15 mouse cellular contexts compared by ENCODE assay signal in genomic region chr6:54205471-54205870, GRCm38 (mm10).
DNase-seq lines count a peak whose midpoint lies in the region; ATAC-seq and TF ChIP-seq lines count a peak whose summit lies in the region.
"Had no signal": no experiment of that assay in that cellular context is flagged by ENCODE, and none has a peak within 500 bp of the region (broad histone marks: within the 10 kb centered on the region; RNA-seq: fewer than 3 reads in every experiment).

No protein-coding gene starts in this region.

- H3K27ac ChIP-seq in heart, embryonic 13.5 days (replicated peaks): 0 out of 2 replicates have a peak overlapping the region, but pooled peaks have one; percentile 21
- H3K27ac ChIP-seq in heart, embryonic 11.5 days (ENCODE audit: low read depth, low read length): no peak overlapping the region
- peak overlapping the region; percentile 79 for H3K27ac ChIP-seq in midbrain, embryonic 10.5 days (replicated peaks)
- H3K27ac ChIP-seq in midbrain, embryonic 15.5 days: no peak overlapping the region
- H3K27ac ChIP-seq: forebrain, embryonic 12.5 days; heart, embryonic 10.5 days; hindbrain, embryonic 12.5 days; intestine, embryonic 15.5 days had no signal

- TF ChIP-seq CTCF in brain, embryonic 14.5 days (IDR thresholded peaks at IDR 0.05; ENCODE audit: borderline replicate concordance, extremely low read depth, insufficient read depth, insufficient read length): no peak

- no peaks in the 10 kb centered on the region for H3K27me3 ChIP-seq in heart, embryonic 13.5 days (replicated peaks)
- H3K27me3 ChIP-seq in heart, embryonic 11.5 days (ENCODE audit: control insufficient read depth, insufficient read depth, low read length): no peaks in the 10 kb centered on the region
- H3K27me3 ChIP-seq in midbrain, embryonic 10.5 days (ENCODE audit: low read depth, poor library complexity, severe bottlenecking): peaks cover 79% of the 10 kb centered on the region
- H3K27me3 ChIP-seq in midbrain, embryonic 15.5 days (replicated peaks): no peaks in the 10 kb centered on the region; the same call in 1 of the 2 replicates
- H3K27me3 ChIP-seq in myocyte (ENCODE audit: control insufficient read depth, insufficient read depth, insufficient read length): no peaks in the 10 kb centered on the region
- H3K27me3 ChIP-seq: hindbrain, embryonic 12.5 days; intestine, embryonic 15.5 days had no signal

- no peaks in the 10 kb centered on the region for H3K79me2 ChIP-seq in myocyte (ENCODE audit: control insufficient read depth, insufficient read depth)

- no peak overlapping the region for H3ac ChIP-seq in myocyte (ENCODE audit: control insufficient read depth, insufficient read length)

- no peak overlapping the region for H3K4me2 ChIP-seq in heart, embryonic 13.5 days
- no peak overlapping the region for H3K4me2 ChIP-seq in heart, embryonic 11.5 days
- no peak overlapping the region for H3K4me2 ChIP-seq in midbrain, embryonic 15.5 days
- no peak overlapping the region for H3K4me2 ChIP-seq in myocyte (ENCODE audit: low read depth)
- H3K4me2 ChIP-seq: forebrain, embryonic 12.5 days; hindbrain, embryonic 12.5 days; intestine, embryonic 15.5 days had no signal

- H3K9me3 ChIP-seq in heart, embryonic 13.5 days: no peaks in the 10 kb centered on the region
- no peaks in the 10 kb centered on the region for H3K9me3 ChIP-seq in heart, embryonic 11.5 days (replicated peaks; ENCODE audit: control insufficient read depth, low read length)
- no peaks in the 10 kb centered on the region for H3K9me3 ChIP-seq in midbrain, embryonic 10.5 days (replicated peaks)
- H3K9me3 ChIP-seq in midbrain, embryonic 15.5 days: no peaks in the 10 kb centered on the region
- H3K9me3 ChIP-seq: forebrain, embryonic 12.5 days; heart, embryonic 10.5 days; hindbrain, embryonic 12.5 days; intestine, embryonic 15.5 days had no signal

- 67% methylated on average over 5 of the region's 5 CpGs for WGBS in heart, embryonic 13.5 days
- WGBS in heart, embryonic 11.5 days (ENCODE audit: insufficient replicate concordance): 74% methylated on average over 5 of the region's 5 CpGs
- WGBS in midbrain, embryonic 10.5 days: 26% methylated on average over 5 of the region's 5 CpGs
- WGBS in midbrain, embryonic 15.5 days: 18% methylated on average over 5 of the region's 5 CpGs

- H3K4me3 ChIP-seq in heart, embryonic 13.5 days: no peak overlapping the region
- H3K4me3 ChIP-seq in heart, embryonic 11.5 days (ENCODE audit: low read depth, low read length): no peak overlapping the region
- no peak overlapping the region for H3K4me3 ChIP-seq in midbrain, embryonic 10.5 days
- no peak overlapping the region for H3K4me3 ChIP-seq in midbrain, embryonic 15.5 days
- H3K4me3 ChIP-seq in myocyte: no peak overlapping the region
- H3K4me3 ChIP-seq: forebrain, embryonic 12.5 days; heart, embryonic 10.5 days; hindbrain, embryonic 12.5 days; intestine, embryonic 15.5 days had no signal

- no peaks in the 10 kb centered on the region for H3K36me3 ChIP-seq in heart, embryonic 13.5 days
- no peaks in the 10 kb centered on the region for H3K36me3 ChIP-seq in heart, embryonic 11.5 days (ENCODE audit: control insufficient read depth, insufficient read depth, low read length)
- H3K36me3 ChIP-seq in midbrain, embryonic 10.5 days: no peaks in the 10 kb centered on the region
- no peaks in the 10 kb centered on the region for H3K36me3 ChIP-seq in midbrain, embryonic 15.5 days (replicated peaks)
- no peaks in the 10 kb centered on the region for H3K36me3 ChIP-seq in myocyte (ENCODE audit: control insufficient read depth, insufficient read depth)
- H3K36me3 ChIP-seq: forebrain, embryonic 12.5 days; heart, embryonic 10.5 days; hindbrain, embryonic 12.5 days; intestine, embryonic 15.5 days had no signal

- no peak overlapping the region for H3K9ac ChIP-seq in heart, embryonic 13.5 days
- no peak overlapping the region for H3K9ac ChIP-seq in heart, embryonic 11.5 days (ENCODE audit: low read depth, low read length)
- no peak overlapping the region for H3K9ac ChIP-seq in midbrain, embryonic 15.5 days
- H3K9ac ChIP-seq: forebrain, embryonic 12.5 days; hindbrain, embryonic 12.5 days; intestine, embryonic 15.5 days had no signal

- DNase-seq in midbrain, embryonic 10.5 days (ENCODE audit: low spot score): peak; percentile 50
- DNase-seq in brain, embryonic 14.5 days (ENCODE audit: low read depth): peak; percentile 37
- DNase-seq: adrenal gland, adult 2 months; adrenal gland, postnatal 25 days; cerebellum, adult 2 months; gastrocnemius, postnatal 25 days had no signal

- TF ChIP-seq POLR2A in brain, embryonic 14.5 days (IDR thresholded peaks at IDR 0.05; ENCODE audit: borderline replicate concordance, extremely low read depth, insufficient read depth, insufficient read length, poor library complexity, severe bottlenecking): no peak
- TF ChIP-seq POLR2A in myocyte (IDR thresholded peaks at IDR 0.05; ENCODE audit: insufficient read length, low read depth): no peak

- H3K4me1 ChIP-seq in heart, embryonic 13.5 days: peaks cover 31% of the 10 kb centered on the region
- H3K4me1 ChIP-seq in heart, embryonic 11.5 days (ENCODE audit: control insufficient read depth, insufficient read depth, low read length): peaks cover 9% of the 10 kb centered on the region; the same call in 1 of the 2 replicates
- H3K4me1 ChIP-seq in midbrain, embryonic 10.5 days: peaks cover 80% of the 10 kb centered on the region
- peaks cover 9% of the 10 kb centered on the region; the same call in 1 of the 2 replicates for H3K4me1 ChIP-seq in midbrain, embryonic 15.5 days

- no peak for ATAC-seq in heart, embryonic 13.5 days (ENCODE audit: extremely low read depth, insufficient number of reproducible peaks, low FRiP score, low TSS enrichment)
- no peak for ATAC-seq in heart, embryonic 11.5 days (replicated peaks; ENCODE audit: insufficient number of reproducible peaks, low FRiP score, low TSS enrichment)
- ATAC-seq in midbrain, embryonic 15.5 days (replicated peaks): no peak
- ATAC-seq: forebrain, embryonic 16.5 days had no signal

TF ChIP-seq in myocyte, 11 proteins besides CTCF, POLR2A, EP300 and RAD21:
- TF ChIP-seq MYOG (IDR thresholded peaks at IDR 0.05; ENCODE audit: control insufficient read depth in 1 of 3, insufficient read depth in 1 of 3, insufficient read length in 2 of 3, low read depth in 2 of 3) (peak in 2 of 3 experiments; percentile 79 to 90), MYOD1 (IDR thresholded peaks at IDR 0.05; ENCODE audit: control insufficient read depth in 1 of 3, insufficient read length in 2 of 3, low read depth in 2 of 3) (peak in 2 of 3 experiments; percentile 85 to 89), TCF12 (IDR thresholded peaks at IDR 0.05; ENCODE audit: insufficient read depth, poor library complexity, severe bottlenecking) (no peak), POLR2AphosphoS2 (IDR thresholded peaks at IDR 0.05; ENCODE audit: insufficient read length, low read depth) (no peak)

Comparison
In these comparisons a context has a peak if more than half of its experiments do, and no peak if none do; other contexts are left out.
1. H3K27ac ChIP-seq: peak in heart, embryonic 13.5 days (single experiment) and midbrain, embryonic 10.5 days (single experiment); none in heart, embryonic 11.5 days (single experiment) and midbrain, embryonic 15.5 days (single experiment).